Mouse (Mus musculus) right cerebral cortex, postnatal 36 days (tissue): ENCODE results near the gene Catsperg1.

Experiments used
- DNase-seq, 2 experiments: peaks; one replicate each; pipeline ENCODE4 v3.0.0; 2022; ENCODE audit warnings: low spot score in 2 of 2, mixed read lengths in 1 of 2

Gene Catsperg1

GRCm38 (mm10) chr7:29134693-29135386 is 79.0 kb downstream of the Catsperg1 start, which contains the start of gene Rasgrp4:
Rasgrp4 (plus strand) TSS chr7:29134851.
- DNase-seq: no peak

DNA sequence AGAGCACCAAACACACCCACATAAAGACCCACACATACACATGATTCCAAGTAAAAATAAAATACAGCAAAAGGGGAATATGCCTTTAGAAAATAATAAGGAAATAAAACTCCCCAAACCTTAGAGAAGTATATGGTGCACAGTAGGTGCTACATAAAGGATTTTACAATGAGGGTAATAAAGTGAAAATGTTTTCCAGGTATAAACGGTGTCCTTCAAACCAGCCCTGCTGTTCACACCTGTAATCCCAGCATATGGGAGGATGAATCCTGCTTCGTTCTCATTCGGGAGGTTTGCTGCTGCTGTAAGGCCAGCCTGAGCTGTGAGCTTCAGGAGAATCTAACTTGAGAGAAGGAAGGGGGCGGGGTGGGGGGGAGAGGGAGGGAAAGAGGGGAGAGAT is 79.6 kb downstream of the Catsperg1 start:
- no peak for DNase-seq
